In the genomic region with DNA sequence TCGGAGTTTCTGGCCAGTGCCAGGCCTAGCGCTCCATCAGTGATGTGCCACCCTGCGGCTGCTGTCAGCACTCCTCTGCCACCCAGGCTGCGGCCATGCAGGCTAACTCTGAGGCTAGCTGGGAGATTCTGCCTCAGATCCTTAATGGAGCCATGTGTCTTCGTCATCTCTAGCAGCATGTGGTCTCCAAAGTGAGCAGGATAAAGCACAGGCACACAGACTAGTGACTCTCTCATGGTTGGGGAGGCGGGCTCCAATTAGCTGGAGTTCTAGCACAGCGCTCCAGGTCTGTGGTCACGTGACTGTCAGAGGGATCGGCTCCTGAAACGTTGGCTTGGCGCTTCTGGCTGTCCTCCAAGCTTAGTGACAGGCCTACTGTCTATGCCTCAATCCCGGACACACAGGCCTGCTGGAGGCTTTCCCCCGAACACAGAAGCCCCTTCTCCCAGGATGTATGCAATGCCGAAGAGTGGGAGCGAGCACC, we compare ENCODE assay signal across 8 mouse cellular contexts.
DNase-seq lines count a peak whose midpoint lies in the region; ATAC-seq lines count a peak whose summit lies in the region.

No protein-coding gene starts in this region.

- H3K27me3 ChIP-seq in embryonic facial prominence, embryonic 15.5 days, result no peaks in the 10 kb centered on the region
- no peaks in the 10 kb centered on the region for H3K27me3 ChIP-seq in hindbrain, embryonic 16.5 days (replicated peaks; ENCODE audit: control insufficient read depth, insufficient read depth, low read length)

- H3K9me3 ChIP-seq in embryonic facial prominence, embryonic 15.5 days (replicated peaks), result no peaks in the 10 kb centered on the region
- no peaks in the 10 kb centered on the region for H3K9me3 ChIP-seq in hindbrain, embryonic 16.5 days (ENCODE audit: control insufficient read depth, low read length)

- H3K36me3 ChIP-seq in embryonic facial prominence, embryonic 15.5 days, result no peaks in the 10 kb centered on the region
- H3K36me3 ChIP-seq in hindbrain, embryonic 16.5 days (ENCODE audit: control insufficient read depth, insufficient read depth, low read length), result no peaks in the 10 kb centered on the region

- 0 out of 2 replicates have a peak overlapping the region, but pooled peaks have one; percentile 6 for H3K27ac ChIP-seq in embryonic facial prominence, embryonic 15.5 days (replicated peaks)
- H3K27ac ChIP-seq in hindbrain, embryonic 16.5 days (ENCODE audit: low read depth, low read length), result peak overlapping the region; percentile 9; the same call in 1 of the 2 replicates

- ATAC-seq in embryonic facial prominence, embryonic 15.5 days (ENCODE audit: insufficient number of reproducible peaks, low FRiP score, low TSS enrichment, low read depth), result 0 out of 2 replicates have a peak, but pooled peaks have one; percentile 24
- ATAC-seq in hindbrain, embryonic 16.5 days, result peak; percentile 73
- no peak for ATAC-seq in granulocyte monocyte progenitor cell, adult 5-6 weeks (replicated peaks; ENCODE audit: poor library complexity, severe bottlenecking)

- H3K9ac ChIP-seq in embryonic facial prominence, embryonic 15.5 days, result no peak overlapping the region
- H3K9ac ChIP-seq in hindbrain, embryonic 16.5 days (ENCODE audit: low read depth, low read length), result no peak overlapping the region

- peak; percentile 34 for DNase-seq in right cerebral cortex, adult 18-20 months
- no peak for DNase-seq in right cerebral cortex, postnatal 14 days
- DNase-seq in retina, postnatal 1 day, result peak; percentile 82
- no peak for DNase-seq in adrenal gland, adult 18-20 months (ENCODE audit: low spot score in 2 of 2)
- DNase-seq in embryo, embryonic 9.5 days (ENCODE audit: extremely low spot score), result no peak

- WGBS in embryonic facial prominence, embryonic 15.5 days, result 53% methylated on average over 15 of the region's 15 CpGs
- whole genome bisulfite sequencing in hindbrain, embryonic 16.5 days, result 45% methylated on average over 15 of the region's 15 CpGs

- H3K4me2 ChIP-seq in embryonic facial prominence, embryonic 15.5 days (replicated peaks), result no peak overlapping the region
- H3K4me2 ChIP-seq in hindbrain, embryonic 16.5 days (ENCODE audit: low read length), result no peak overlapping the region

- peaks cover 74% of the 10 kb centered on the region for H3K4me1 ChIP-seq in embryonic facial prominence, embryonic 15.5 days
- peaks cover 27% of the 10 kb centered on the region for H3K4me1 ChIP-seq in hindbrain, embryonic 16.5 days (ENCODE audit: control insufficient read depth, insufficient read depth, low read depth, low read length)

- no peak overlapping the region for H3K4me3 ChIP-seq in embryonic facial prominence, embryonic 15.5 days (replicated peaks)
- no peak overlapping the region for H3K4me3 ChIP-seq in hindbrain, embryonic 16.5 days (ENCODE audit: low read length)

Comparison
In these comparisons a context has a peak if more than half of its experiments do, and no peak if none do; other contexts are left out.
1. DNase-seq: peak in right cerebral cortex, adult 18-20 months (single experiment) and retina, postnatal 1 day (single experiment); none in right cerebral cortex, postnatal 14 days (single experiment), adrenal gland, adult 18-20 months (0 of 2) and embryo, embryonic 9.5 days (single experiment).